Mouse (Mus musculus): ENCODE data around the gene Tmem202.

Tmem202 gene

GRCm38 (mm10) chr9:59539441-59540137 lies at the start of gene Tmem202, which contains the start of gene Hexa:
TSS of gene Tmem202 (minus strand) at chr9:59539847.
TSS of gene Hexa (plus strand) at chr9:59539540.
- DNase-seq (ENCODE audit: low read depth): peak; percentile 56

GRCm38 (mm10) chr9:59588710-59589671 lies 49.3 kb upstream of the Tmem202 start:
- DNase-seq (ENCODE audit: low read depth): no peak

GRCm38 (mm10) chr9:59588252-59588651 lies 48.6 kb upstream of the Tmem202 start:
- DNase-seq (ENCODE audit: low read depth): no peak

- DNase-seq (ENCODE audit: low read depth): peak; percentile 19
Measured at GRCm38 (mm10) chr9:59584871-59585308, 45.2 kb upstream of the Tmem202 start.

- DNase-seq (ENCODE audit: low read depth): no peak
Measured at GRCm38 (mm10) chr9:59578505-59578867, 38.8 kb upstream of the Tmem202 start.

- DNase-seq (ENCODE audit: low read depth): peak; percentile 91
Measured at GRCm38 (mm10) chr9:59577844-59578504, 38.3 kb upstream of the Tmem202 start, which contains the start of gene Celf6. TSS of gene Celf6 (plus strand) at chr9:59577917.

- no peak for DNase-seq (ENCODE audit: low read depth)
Measured at GRCm38 (mm10) chr9:59577401-59577800, 37.8 kb upstream of the Tmem202 start.

- DNase-seq (ENCODE audit: low read depth): no peak
Measured at GRCm38 (mm10) chr9:59571852-59572251, 32.2 kb upstream of the Tmem202 start.

GRCm38 (mm10) chr9:59567111-59567510 lies 27.5 kb upstream of the Tmem202 start:
- DNase-seq (ENCODE audit: low read depth): peak; percentile 50

- DNase-seq (ENCODE audit: low read depth): peak; percentile 81
Measured at GRCm38 (mm10) chr9:59565600-59565999, 26.0 kb upstream of the Tmem202 start.

- DNase-seq (ENCODE audit: low read depth): no peak
Measured at GRCm38 (mm10) chr9:59553719-59554118, 14.1 kb upstream of the Tmem202 start.

GRCm38 (mm10) chr9:59552610-59553009 lies 13.0 kb upstream of the Tmem202 start:
- DNase-seq (ENCODE audit: low read depth): no peak

- DNase-seq (ENCODE audit: low read depth): no peak
Measured at GRCm38 (mm10) chr9:59551620-59552031, 12.0 kb upstream of the Tmem202 start.

- no peak for DNase-seq (ENCODE audit: low read depth)
Measured at GRCm38 (mm10) chr9:59551017-59551416, 11.4 kb upstream of the Tmem202 start.

- no peak for DNase-seq (ENCODE audit: low read depth)
Measured at GRCm38 (mm10) chr9:59550077-59550476, 10.4 kb upstream of the Tmem202 start.

- DNase-seq (ENCODE audit: low read depth): no peak
Measured at GRCm38 (mm10) chr9:59548961-59549487, 9.4 kb upstream of the Tmem202 start.

- no peak for DNase-seq (ENCODE audit: low read depth)
Measured at GRCm38 (mm10) chr9:59547869-59548268, 8.2 kb upstream of the Tmem202 start.

- no peak for DNase-seq (ENCODE audit: low read depth)
Measured at GRCm38 (mm10) chr9:59544739-59545138, 5.1 kb upstream of the Tmem202 start.

GRCm38 (mm10) chr9:59542766-59543324 lies 3.2 kb upstream of the Tmem202 start:
- no peak for DNase-seq (ENCODE audit: low read depth)

GRCm38 (mm10) chr9:59541617-59542016 lies 2.0 kb upstream of the Tmem202 start:
- DNase-seq (ENCODE audit: low read depth): no peak

GRCm38 (mm10) chr9:59537651-59538050 lies 2.0 kb downstream of the Tmem202 start:
- no peak for DNase-seq (ENCODE audit: low read depth)

- DNase-seq (ENCODE audit: low read depth): no peak
Measured at GRCm38 (mm10) chr9:59533889-59534288, 5.8 kb downstream of the Tmem202 start.

Data from c-Kit-positive CD71-positive TER-119-negative erythroid progenitor cells, embryonic 14.5 days (primary cell).